Mouse (Mus musculus) heart, embryonic 16.5 days (tissue): ENCODE data around the gene Mylk. TPM values are rescaled to one million over a fixed set of nuclear protein-coding genes. Genes with fewer than 3 reads are reported as not detected.

Experiments
- ATAC-seq: fragments of 200-750 bp; cut with Nextera tagmentation; replicated peaks from 2 replicates; pipeline ENCODE4 v1.8.0; 2017; ENCODE audit warnings: moderate number of reproducible peaks; ENCODE audit not compliant: insufficient read depth, low FRiP score; ENCODE audit errors: extremely low read depth
- H3K27ac ChIP-seq: fragments of 300-500 bp; sonication (generic); 2 replicates; pipeline ENCODE4 v1.5.1; 2014; ENCODE audit warnings: mild to moderate bottlenecking, low read length, control low read depth, moderate library complexity
- H3K27me3 ChIP-seq: fragments of 300-500 bp; sonication (generic); 2 replicates; pipeline ENCODE4 v1.6.1; 2014; ENCODE audit warnings: low read length, mixed read lengths; ENCODE audit not compliant: control insufficient read depth, insufficient read depth
- H3K36me3 ChIP-seq: fragments of 300-500 bp; sonication (generic); 2 replicates; pipeline ENCODE4 v1.6.1; 2014; ENCODE audit not compliant: control insufficient read depth, insufficient read depth
- H3K4me1 ChIP-seq: fragments of 300-500 bp; sonication (generic); 2 replicates; pipeline ENCODE4 v1.6.1; 2014; ENCODE audit warnings: low read length, mixed read lengths; ENCODE audit not compliant: control insufficient read depth, insufficient read depth
- H3K4me2 ChIP-seq: fragments of 300-500 bp; sonication (generic); 2 replicates; pipeline ENCODE4 v1.6.1; 2014; ENCODE audit warnings: low read depth, mild to moderate bottlenecking, control low read depth, low read length
- H3K4me3 ChIP-seq: fragments of 300-500 bp; sonication (generic); 2 replicates; pipeline ENCODE4 v1.5.1; 2014; ENCODE audit warnings: mild to moderate bottlenecking, control low read depth, low read length
- H3K9ac ChIP-seq: fragments of 300-500 bp; sonication (generic); 2 replicates; pipeline ENCODE4 v1.6.1; 2014; ENCODE audit warnings: low read length, control low read depth
- H3K9me3 ChIP-seq: fragments of 300-500 bp; sonication (generic); replicated peaks from 2 replicates; pipeline ENCODE4 v1.6.1; 2016; ENCODE audit warnings: low read length; ENCODE audit not compliant: control insufficient read depth
- WGBS: fragments of 180-500 bp; shearing (Covaris S2); extraction: QIAGEN DNeasy Blood & Tissue Kit; methylation state at CpG from one replicate; pipeline ENCODE4 v1.1.7; 2014; 5-methylcytosine and 5-hydroxymethylcytosine counted together
- polyA plus RNA-seq: library from polyadenylated mRNA; unstranded; fragments of >200 nt; fragmentation: Nextera tagmentation; extraction: Ambion mirVana; gene quantifications from 2 replicates; pipeline ENCODE4 v1.2.1, GENCODE M21; 2015

The Mylk gene
- polyA plus RNA-seq, 1 experiment from 2014 or later, result 14.2 TPM

- 0 out of 2 replicates have a peak, but pooled peaks cover 3% of the 10 kb centered on the region for H3K9me3 ChIP-seq
- no peak overlapping the region for H3K4me2 ChIP-seq
- no peak overlapping the region for H3K9ac ChIP-seq
- WGBS, result 90% methylated on average over 1 of the region's 1 CpGs
- no peaks in the 10 kb centered on the region for H3K4me1 ChIP-seq
- no peak for ATAC-seq
- H3K27me3 ChIP-seq, result no peaks in the 10 kb centered on the region
- H3K27ac ChIP-seq, result no peak overlapping the region
- H3K36me3 ChIP-seq, result no peaks in the 10 kb centered on the region
- H3K4me3 ChIP-seq, result no peak overlapping the region
Measured at GRCm38 (mm10) chr16:34729371-34729770, 15.6 kb upstream of the Mylk start.

DNA sequence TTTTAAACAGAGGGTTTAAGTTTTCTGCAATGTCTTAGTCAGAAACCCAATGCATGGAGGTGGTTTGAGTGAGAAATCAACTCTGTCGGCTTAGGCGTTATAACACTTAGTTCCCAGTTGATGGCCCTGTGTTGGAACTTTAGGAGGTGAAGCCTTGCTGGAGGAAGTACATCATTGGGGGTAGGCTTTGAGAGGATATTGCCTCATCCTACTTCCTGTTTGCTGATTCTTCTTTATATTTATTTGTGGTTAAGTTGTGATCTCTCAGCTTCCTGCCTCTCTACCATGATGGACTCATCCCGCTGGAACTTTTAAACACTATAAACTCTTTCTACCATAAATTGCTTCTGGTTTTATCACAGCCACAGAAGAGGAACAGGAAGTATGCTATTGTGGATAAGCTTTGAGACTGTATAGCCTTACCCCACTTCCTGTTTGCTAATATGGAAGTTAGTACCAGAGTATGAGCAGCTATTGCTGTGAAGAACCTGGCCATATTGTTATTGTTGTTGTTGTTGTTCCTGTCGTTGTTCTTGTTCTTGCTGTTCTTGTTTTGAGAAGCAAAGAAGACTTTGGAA lies 6.3 kb upstream of the Mylk start:
- Histone ChIP-seq H3K27ac (no peak overlapping the region), H3K27me3 (peaks cover 6% of the 10 kb centered on the region), H3K4me1 (no peaks in the 10 kb centered on the region), H3K36me3 (no peaks in the 10 kb centered on the region), H3K9me3 (no peaks in the 10 kb centered on the region), H3K9ac (no peak overlapping the region), H3K4me3 (no peak overlapping the region), H3K4me2 (no peak overlapping the region)
- 71% methylated on average over 4 of the region's 4 CpGs for WGBS
- ATAC-seq, result no peak

DNA sequence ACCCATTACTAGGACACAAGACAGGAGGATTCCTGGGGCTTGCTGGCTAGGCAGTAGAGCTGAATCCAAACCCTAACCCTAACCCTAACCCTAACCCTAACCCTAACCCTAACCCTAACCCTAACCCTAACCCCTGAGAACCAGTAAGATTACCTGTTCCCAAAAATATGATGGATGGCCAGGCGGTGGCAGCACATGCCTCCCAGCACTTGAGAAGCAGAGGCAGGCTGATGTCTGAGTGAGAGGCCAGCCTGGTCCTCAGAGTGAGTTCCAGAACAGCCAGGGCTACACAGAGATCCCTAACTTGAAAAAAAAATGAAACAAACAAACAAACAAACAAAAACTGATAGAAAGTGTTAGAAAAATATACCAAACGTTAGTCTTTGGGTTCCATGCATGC lies 2.1 kb upstream of the Mylk start:
- Histone ChIP-seq H3K27me3 (peaks cover 19% of the 10 kb centered on the region), H3K4me2 (no peak overlapping the region), H3K9ac (no peak overlapping the region), H3K9me3 (no peaks in the 10 kb centered on the region), H3K36me3 (no peaks in the 10 kb centered on the region), H3K4me1 (peaks cover 5% of the 10 kb centered on the region), H3K4me3 (no peak overlapping the region), H3K27ac (no peak overlapping the region)
- no peak for ATAC-seq
- 33% methylated on average over 2 of the region's 2 CpGs for WGBS

- Histone ChIP-seq H3K27ac (no peak overlapping the region), H3K9ac (no peak overlapping the region), H3K4me1 (peaks cover 7% of the 10 kb centered on the region), H3K9me3 (no peaks in the 10 kb centered on the region), H3K4me2 (no peak overlapping the region), H3K27me3 (peaks cover 19% of the 10 kb centered on the region), H3K4me3 (no peak overlapping the region), H3K36me3 (no peaks in the 10 kb centered on the region)
- 39% methylated on average over 11 of the region's 11 CpGs for WGBS
- no peak for ATAC-seq
Measured at GRCm38 (mm10) chr16:34748081-34748720, 3.2 kb downstream of the Mylk start.

- Histone ChIP-seq H3K27me3 (peaks cover 14% of the 10 kb centered on the region), H3K9ac (no peak overlapping the region), H3K27ac (no peak overlapping the region), H3K4me2 (no peak overlapping the region), H3K36me3 (no peaks in the 10 kb centered on the region), H3K4me3 (no peak overlapping the region), H3K4me1 (peaks cover 7% of the 10 kb centered on the region), H3K9me3 (no peaks in the 10 kb centered on the region)
- no peak for ATAC-seq
- 83% methylated on average over 4 of the region's 4 CpGs for WGBS
Measured at GRCm38 (mm10) chr16:34749536-34749935, 4.5 kb downstream of the Mylk start.

GRCm38 (mm10) chr16:34752026-34752425 lies 7.0 kb downstream of the Mylk start:
- Histone ChIP-seq H3K9me3 (no peaks in the 10 kb centered on the region), H3K4me2 (no peak overlapping the region), H3K4me1 (0 out of 2 replicates have a peak, but pooled peaks cover 2% of the 10 kb centered on the region), H3K36me3 (no peaks in the 10 kb centered on the region), H3K27me3 (0 out of 2 replicates have a peak, but pooled peaks cover 2% of the 10 kb centered on the region), H3K9ac (no peak overlapping the region), H3K27ac (no peak overlapping the region), H3K4me3 (no peak overlapping the region)
- no peak for ATAC-seq
- 68% methylated on average over 3 of the region's 3 CpGs for WGBS

DNA sequence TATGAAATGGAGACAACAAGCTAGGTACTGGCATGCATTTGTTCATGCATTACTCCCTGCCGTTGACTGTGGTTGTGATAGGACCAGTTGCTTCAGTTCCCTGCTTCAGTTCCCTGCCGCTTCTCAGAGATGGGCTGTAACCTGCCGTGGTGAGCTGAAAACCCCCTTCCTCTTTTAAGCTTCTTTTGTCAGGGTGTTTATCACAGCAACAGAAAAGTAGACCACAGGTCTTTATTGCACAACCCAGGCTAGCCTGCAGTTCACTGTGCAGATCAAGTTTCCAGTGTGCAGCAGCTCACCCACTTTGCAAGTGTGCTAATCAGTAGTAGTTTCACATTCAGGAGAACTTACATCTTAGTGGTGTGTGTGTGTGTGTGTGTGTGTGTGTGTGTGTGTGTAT lies 8.0 kb downstream of the Mylk start:
- H3K27me3 ChIP-seq, result 0 out of 2 replicates have a peak, but pooled peaks cover under 1% of the 10 kb centered on the region
- no peaks in the 10 kb centered on the region for H3K9me3 ChIP-seq
- 83% methylated on average over 3 of the region's 3 CpGs for WGBS
- H3K4me2 ChIP-seq, result no peak overlapping the region
- H3K4me1 ChIP-seq, result 0 out of 2 replicates have a peak, but pooled peaks cover 2% of the 10 kb centered on the region
- no peak for ATAC-seq
- H3K27ac ChIP-seq, result no peak overlapping the region
- H3K9ac ChIP-seq, result no peak overlapping the region
- no peaks in the 10 kb centered on the region for H3K36me3 ChIP-seq
- no peak overlapping the region for H3K4me3 ChIP-seq

DNA sequence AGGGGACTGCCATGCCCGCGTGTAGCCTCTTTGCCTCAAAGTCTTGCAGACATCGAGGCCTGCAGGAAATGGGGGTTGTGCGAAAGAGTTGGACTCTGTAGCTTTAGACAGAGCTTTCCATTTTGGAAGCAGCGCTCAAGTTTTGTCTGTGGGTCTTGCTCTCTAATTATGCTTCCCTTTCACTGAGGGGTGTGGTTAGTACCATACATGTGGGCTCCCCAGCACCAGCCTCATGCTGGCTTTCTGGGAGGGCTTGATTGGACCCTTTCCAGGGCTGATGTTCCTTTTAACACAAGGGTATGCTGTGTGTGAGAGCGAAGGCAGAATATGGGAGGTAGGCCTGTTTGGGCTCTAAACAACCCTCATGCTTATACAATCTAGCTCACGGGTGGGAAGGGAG lies 12.0 kb downstream of the Mylk start:
- Histone ChIP-seq H3K4me1 (no peaks in the 10 kb centered on the region), H3K4me2 (no peak overlapping the region), H3K27ac (no peak overlapping the region), H3K27me3 (no peaks in the 10 kb centered on the region), H3K9ac (no peak overlapping the region), H3K4me3 (no peak overlapping the region), H3K9me3 (no peaks in the 10 kb centered on the region), H3K36me3 (no peaks in the 10 kb centered on the region)
- no peak for ATAC-seq
- WGBS, result 77% methylated on average over 7 of the region's 7 CpGs

GRCm38 (mm10) chr16:34758205-34758604 lies 13.2 kb downstream of the Mylk start:
- Histone ChIP-seq H3K27ac (no peak overlapping the region), H3K9me3 (no peaks in the 10 kb centered on the region), H3K4me2 (no peak overlapping the region), H3K9ac (no peak overlapping the region), H3K4me1 (no peaks in the 10 kb centered on the region), H3K4me3 (no peak overlapping the region), H3K36me3 (no peaks in the 10 kb centered on the region), H3K27me3 (no peaks in the 10 kb centered on the region)
- ATAC-seq, result no peak
- WGBS, result 63% methylated on average over 5 of the region's 5 CpGs
